Mouse (Mus musculus) embryo, embryonic 10 days (tissue): ENCODE measurements around the gene Card11.

ENCODE experiments used
- DNase-seq: peaks from one replicate; pipeline ENCODE4 v3.0.0-alpha.2; 2015; ENCODE audit warnings: low spot score

Card11 gene

DNA sequence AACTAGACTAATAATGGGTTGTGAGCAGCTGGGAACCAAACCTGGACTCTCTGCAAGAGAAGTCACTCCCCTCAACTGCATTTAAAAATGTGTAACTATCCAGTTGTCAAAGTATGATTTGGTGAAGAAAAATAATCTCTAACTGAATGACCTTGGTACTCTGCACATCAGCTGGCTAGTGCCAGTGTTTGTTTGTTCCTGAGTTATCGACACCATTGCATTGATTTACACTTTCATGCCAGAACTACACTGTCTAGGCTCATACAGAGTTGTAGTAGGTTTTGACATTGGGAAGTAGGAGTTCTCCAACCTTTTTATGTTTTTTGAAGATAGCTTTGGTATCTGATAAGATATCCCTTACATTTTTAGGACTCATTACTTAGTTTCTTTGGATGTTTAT, 81.9 kb downstream of the Card11 start:
- no peak for DNase-seq

GRCm38 (mm10) chr5:140917807-140918206, 82.6 kb downstream of the Card11 start:
- no peak for DNase-seq

DNA sequence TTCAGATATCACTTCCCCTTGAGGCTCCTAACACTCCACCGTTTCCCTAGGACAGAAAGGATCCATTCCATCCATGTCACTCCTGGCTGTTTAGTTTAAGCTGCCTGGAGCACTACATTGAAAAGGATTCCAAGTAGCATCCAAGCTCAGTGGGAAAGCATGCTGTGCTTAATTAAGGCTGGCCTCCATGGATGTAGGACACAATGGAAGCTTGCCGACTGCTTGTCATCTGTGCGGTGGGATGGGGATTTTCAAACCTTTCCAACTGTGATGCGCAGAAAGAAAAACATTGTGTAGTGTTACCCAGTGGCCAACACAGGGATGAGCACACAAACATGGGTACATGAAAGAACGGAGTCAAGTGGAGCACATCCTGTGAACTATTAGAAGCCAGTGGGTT, 89.5 kb downstream of the Card11 start:
- no peak for DNase-seq

- no peak for DNase-seq
Observed at GRCm38 (mm10) chr5:140900866-140901265, 99.5 kb downstream of the Card11 start.

GRCm38 (mm10) chr5:140891080-140891479, 109.3 kb downstream of the Card11 start:
- peak; percentile 23 for DNase-seq

DNA sequence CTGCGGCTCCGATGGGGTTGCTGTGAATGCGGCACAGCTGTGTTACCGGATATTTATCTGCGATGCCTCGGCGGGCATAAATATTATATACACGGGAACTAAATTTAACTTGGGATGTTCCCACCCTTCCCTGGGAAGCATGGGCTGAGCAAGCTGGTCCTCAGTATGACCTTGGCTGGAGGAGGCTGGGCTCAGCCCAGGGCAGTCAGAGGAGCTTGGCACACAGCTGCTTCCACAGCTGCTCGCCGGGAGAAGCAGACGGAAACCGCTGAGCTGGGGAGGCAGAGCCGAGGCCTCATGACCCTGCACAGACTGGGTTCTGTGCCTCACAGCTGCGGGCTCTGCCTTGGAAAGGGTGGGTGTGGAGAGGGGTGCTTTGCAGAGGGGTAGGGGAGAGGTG, 110.3 kb downstream of the Card11 start:
- DNase-seq: no peak

DNA sequence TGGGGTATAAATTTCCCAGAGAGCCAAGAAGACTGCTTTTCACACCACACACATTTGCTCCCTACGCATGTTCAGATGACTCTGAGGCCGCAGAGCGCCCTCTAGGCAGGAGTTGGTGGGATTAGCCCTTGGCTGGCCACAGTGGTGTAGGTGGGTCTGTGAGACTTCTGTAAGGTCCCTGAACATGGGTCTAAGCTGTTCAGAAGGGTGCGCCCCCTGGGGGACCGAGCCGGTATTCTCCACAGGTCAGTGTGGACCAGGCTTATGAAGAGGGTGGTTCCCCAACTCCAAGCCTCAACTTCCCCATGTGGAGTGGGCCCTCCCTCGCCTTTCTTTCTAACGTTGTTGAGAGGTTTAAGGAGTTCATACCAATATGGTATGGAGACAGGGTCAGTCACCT, 110.8 kb downstream of the Card11 start:
- DNase-seq: peak; percentile 58

- no peak for DNase-seq
Observed at GRCm38 (mm10) chr5:140887871-140888270, 112.5 kb downstream of the Card11 start.

GRCm38 (mm10) chr5:140884966-140885365, 115.4 kb downstream of the Card11 start:
- peak; percentile 34 for DNase-seq

GRCm38 (mm10) chr5:140882391-140882790, 118.0 kb downstream of the Card11 start:
- DNase-seq: no peak

GRCm38 (mm10) chr5:140880151-140880550, 120.2 kb downstream of the Card11 start:
- DNase-seq: no peak

GRCm38 (mm10) chr5:140878644-140879043, 121.7 kb downstream of the Card11 start:
- DNase-seq: no peak

- no peak for DNase-seq
Observed at GRCm38 (mm10) chr5:140873736-140874307, 126.6 kb downstream of the Card11 start.

- peak; percentile 54 for DNase-seq
Observed at GRCm38 (mm10) chr5:140873039-140873551, 127.3 kb downstream of the Card11 start.

DNA sequence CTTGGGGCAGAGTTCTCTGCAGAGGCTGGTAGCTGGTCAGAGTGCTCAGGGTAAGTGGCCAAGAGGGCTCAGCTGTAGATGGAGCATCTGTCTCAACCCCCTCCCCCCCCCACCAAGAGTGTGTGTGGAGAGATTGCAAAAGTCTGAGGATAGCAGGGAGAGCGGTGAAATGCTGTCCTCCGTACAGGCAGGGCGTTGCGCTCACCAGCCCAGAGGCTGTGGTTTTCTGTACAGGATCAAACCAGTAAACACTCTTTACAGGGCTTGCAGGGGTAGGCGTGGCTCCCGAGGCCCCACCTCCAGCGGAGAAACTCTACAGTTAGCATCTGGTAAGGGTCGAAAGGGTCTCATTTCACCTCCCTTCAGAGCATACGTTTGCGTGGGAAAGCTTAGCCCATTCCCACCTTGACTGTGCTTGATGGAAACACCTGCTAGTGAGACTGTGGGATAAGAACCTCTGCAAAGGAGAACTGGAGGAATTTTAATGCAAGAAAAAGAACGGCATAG, 127.8 kb downstream of the Card11 start:
- DNase-seq: peak; percentile 61

GRCm38 (mm10) chr5:140871241-140871640, 129.1 kb downstream of the Card11 start:
- DNase-seq: no peak

DNA sequence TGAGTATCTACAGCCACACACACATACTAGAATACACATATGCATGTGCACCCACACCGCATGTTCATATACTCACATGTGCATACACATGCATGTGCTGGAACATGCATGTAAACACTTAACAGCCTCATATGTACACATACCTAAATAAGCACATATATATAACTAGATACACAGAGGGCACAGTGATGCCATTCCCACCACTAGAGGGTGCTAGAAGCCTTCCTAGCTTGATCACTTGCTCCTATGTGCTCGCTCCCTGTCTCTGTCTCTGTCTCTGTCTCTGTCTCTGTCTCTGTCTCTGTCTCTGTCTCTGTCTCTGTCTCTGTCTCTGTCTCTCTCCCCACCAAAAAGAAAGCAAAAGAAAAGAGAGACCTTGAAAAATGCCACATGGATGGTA, 131.3 kb downstream of the Card11 start:
- peak; percentile 83 for DNase-seq

DNA sequence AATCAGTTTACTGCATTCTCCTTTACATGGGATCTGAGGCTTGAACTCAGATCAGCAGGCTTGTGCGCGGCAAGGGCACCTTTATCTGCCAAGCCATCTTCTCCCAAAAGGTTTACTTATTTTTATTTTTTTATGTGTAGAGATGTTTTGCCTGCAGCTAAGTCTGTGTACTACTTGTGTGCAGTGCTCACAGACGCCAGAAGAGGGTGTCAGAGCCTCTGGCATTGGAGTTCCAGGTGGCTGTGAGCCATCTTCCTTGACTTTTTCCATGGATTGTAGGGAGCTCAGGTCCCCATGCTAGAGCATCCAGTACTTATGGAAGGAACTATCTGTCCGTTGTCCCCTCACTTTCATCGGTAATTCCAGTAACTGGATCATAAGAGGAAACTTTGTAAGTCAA, 140.7 kb downstream of the Card11 start:
- DNase-seq: no peak

- no peak for DNase-seq
Observed at GRCm38 (mm10) chr5:140858335-140858734, 142.0 kb downstream of the Card11 start.

DNA sequence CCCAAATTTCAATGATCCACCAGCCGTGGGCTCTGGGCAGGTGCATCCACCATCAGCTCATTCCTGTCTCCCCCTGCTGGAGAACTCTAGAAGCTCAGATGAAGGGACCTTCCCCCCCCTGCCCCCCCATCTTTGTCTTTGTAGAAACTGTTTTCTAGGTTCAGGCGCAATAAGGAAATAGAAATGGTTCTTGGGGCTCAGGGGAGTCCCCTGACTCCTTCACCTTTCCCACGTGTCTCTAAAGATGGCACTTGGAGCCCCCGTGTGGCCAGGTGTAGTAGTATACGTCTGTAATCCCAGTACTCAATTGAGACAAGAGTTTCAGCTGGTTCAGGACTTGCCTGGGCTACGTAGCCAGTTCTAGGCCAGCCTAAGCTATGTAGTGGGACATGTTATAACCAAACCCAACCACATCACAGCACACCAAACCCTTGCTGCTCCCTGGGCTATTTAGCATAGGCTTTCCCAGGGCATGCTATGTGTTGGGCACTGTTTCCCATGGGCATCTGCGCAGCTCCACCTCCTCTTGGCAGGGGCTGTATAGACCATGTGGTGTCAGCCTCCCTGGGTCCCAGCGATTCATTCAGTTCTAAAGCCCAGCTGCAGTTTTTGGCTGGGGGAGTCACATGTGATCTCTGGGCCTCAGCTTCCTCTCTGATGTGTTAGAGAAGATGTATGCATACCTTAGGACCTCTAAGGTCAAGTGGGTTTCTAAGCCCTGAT, 142.8 kb downstream of the Card11 start:
- no peak for DNase-seq

GRCm38 (mm10) chr5:140855909-140856530, 144.4 kb downstream of the Card11 start:
- peak; percentile 31 for DNase-seq

DNA sequence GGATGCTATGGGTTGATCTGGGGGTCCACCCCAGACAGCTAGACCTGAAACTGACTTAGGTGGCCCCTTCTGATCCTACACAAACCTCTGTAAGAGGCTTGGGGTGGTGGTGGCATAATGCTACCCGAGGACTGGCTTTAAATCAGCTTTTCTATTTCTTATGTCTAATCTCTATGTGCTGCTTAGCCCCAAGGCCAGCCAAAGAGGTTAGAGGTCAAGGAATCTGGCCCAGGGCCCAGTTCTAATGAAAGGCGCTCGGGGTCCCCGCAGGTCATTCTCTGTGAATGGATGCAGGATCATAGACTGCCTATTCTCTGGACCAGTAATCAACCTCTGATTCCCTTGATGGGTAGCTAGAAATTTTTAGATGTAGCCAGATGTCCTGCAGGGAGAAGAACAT, 145.7 kb downstream of the Card11 start:
- DNase-seq: no peak

GRCm38 (mm10) chr5:140853723-140854122, 146.7 kb downstream of the Card11 start:
- DNase-seq: no peak
